Mouse (Mus musculus): ENCODE results near the gene Qprt. TPM values are rescaled to one million over a fixed set of nuclear protein-coding genes. Genes with fewer than 3 reads are reported as not detected.

The Qprt gene
- polyA plus RNA-seq (2014; fragmentation: Nextera tagmentation; extraction: Ambion mirVana): 1.8 and 2.0 TPM in 2 replicates

- no peak within 1 kb of the TSS for H3K27ac ChIP-seq (ENCODE audit: low read depth, low read length)
- H3K9ac ChIP-seq (ENCODE audit: low read length): peak within 1 kb of the TSS; percentile 44
- DNase-seq (ENCODE audit: low spot score): no peak
Measured at GRCm38 (mm10) chr7:127121911-127122270, at the start of gene Qprt. Gene Qprt (minus strand): TSS chr7:127122226.

GRCm38 (mm10) chr7:127166501-127166900 lies 44.5 kb upstream of the Qprt start:
- no peak for ATAC-seq (ENCODE audit: insufficient read depth, low FRiP score, low TSS enrichment)
- 92% methylated on average over 5 of the region's 5 CpGs for WGBS
- Histone ChIP-seq H3K27me3 (ENCODE audit: control insufficient read depth, insufficient read depth, low read length) (no peaks in the 10 kb centered on the region), H3K4me2 (ENCODE audit: low read depth) (no peak overlapping the region), H3K27ac (ENCODE audit: low read depth, low read length) (no peak overlapping the region), H3K9ac (ENCODE audit: low read length) (no peak overlapping the region), H3K4me1 (ENCODE audit: control insufficient read depth, insufficient read depth, low read length) (no peaks in the 10 kb centered on the region), H3K9me3 (ENCODE audit: control insufficient read depth, low read length) (no peaks in the 10 kb centered on the region), H3K36me3 (ENCODE audit: control insufficient read depth, insufficient read depth, low read length) (no peaks in the 10 kb centered on the region), H3K4me3 (ENCODE audit: low read depth, low read length) (no peak overlapping the region)
- DNase-seq (ENCODE audit: low spot score): no peak

More at GRCm38 (mm10) chr7:127121911-127122270, at the start of gene Qprt:
- WGBS: 7% methylated on average over 7 of the region's 7 CpGs
- Histone ChIP-seq H3K4me2 (ENCODE audit: low read depth) (peak within 1 kb of the TSS; percentile 26), H3K4me3 (ENCODE audit: low read depth, low read length) (peak within 1 kb of the TSS; percentile 13; the same call in 1 of the 2 replicates), H3K9me3 (ENCODE audit: control insufficient read depth, low read length) (no peaks in the 10 kb centered on the region), H3K4me1 (ENCODE audit: control insufficient read depth, insufficient read depth, low read length) (peaks cover 4% of the 10 kb centered on the region; the same call in 1 of the 2 replicates), H3K36me3 (ENCODE audit: control insufficient read depth, insufficient read depth, low read length) (no peaks in the 10 kb centered on the region), H3K27me3 (ENCODE audit: control insufficient read depth, insufficient read depth, low read length) (peaks cover 12% of the 10 kb centered on the region)
- ATAC-seq (ENCODE audit: insufficient read depth, low FRiP score, low TSS enrichment): no peak

GRCm38 (mm10) chr7:127165607-127166493 lies 43.8 kb upstream of the Qprt start:
- Histone ChIP-seq H3K4me1 (ENCODE audit: control insufficient read depth, insufficient read depth, low read length) (no peaks in the 10 kb centered on the region), H3K9ac (ENCODE audit: low read length) (no peak overlapping the region), H3K4me2 (ENCODE audit: low read depth) (no peak overlapping the region), H3K4me3 (ENCODE audit: low read depth, low read length) (no peak overlapping the region), H3K36me3 (ENCODE audit: control insufficient read depth, insufficient read depth, low read length) (no peaks in the 10 kb centered on the region), H3K27me3 (ENCODE audit: control insufficient read depth, insufficient read depth, low read length) (no peaks in the 10 kb centered on the region), H3K9me3 (ENCODE audit: control insufficient read depth, low read length) (no peaks in the 10 kb centered on the region), H3K27ac (ENCODE audit: low read depth, low read length) (no peak overlapping the region)
- DNase-seq (ENCODE audit: low spot score) (no peak), ATAC-seq (ENCODE audit: insufficient read depth, low FRiP score, low TSS enrichment) (no peak)
- WGBS: 90% methylated on average over 12 of the region's 12 CpGs

- Histone ChIP-seq H3K27ac (ENCODE audit: low read depth, low read length) (no peak overlapping the region), H3K36me3 (ENCODE audit: control insufficient read depth, insufficient read depth, low read length) (no peaks in the 10 kb centered on the region)
- 87% methylated on average over 4 of the region's 4 CpGs for WGBS
Measured at GRCm38 (mm10) chr7:127164002-127164401, 42.0 kb upstream of the Qprt start.

GRCm38 (mm10) chr7:127162546-127162945 lies 40.5 kb upstream of the Qprt start:
- Histone ChIP-seq H3K4me3 (ENCODE audit: low read depth, low read length) (no peak overlapping the region), H3K4me2 (ENCODE audit: low read depth) (no peak overlapping the region), H3K4me1 (ENCODE audit: control insufficient read depth, insufficient read depth, low read length) (no peaks in the 10 kb centered on the region), H3K27me3 (ENCODE audit: control insufficient read depth, insufficient read depth, low read length) (no peaks in the 10 kb centered on the region), H3K9ac (ENCODE audit: low read length) (no peak overlapping the region), H3K36me3 (ENCODE audit: control insufficient read depth, insufficient read depth, low read length) (no peaks in the 10 kb centered on the region), H3K27ac (ENCODE audit: low read depth, low read length) (no peak overlapping the region), H3K9me3 (ENCODE audit: control insufficient read depth, low read length) (no peaks in the 10 kb centered on the region)
- WGBS: 80% methylated on average over 5 of the region's 5 CpGs
- DNase-seq (ENCODE audit: low spot score) (no peak), ATAC-seq (ENCODE audit: insufficient read depth, low FRiP score, low TSS enrichment) (no peak)

More at GRCm38 (mm10) chr7:127164002-127164401, 42.0 kb upstream of the Qprt start:
- Histone ChIP-seq H3K9me3 (ENCODE audit: control insufficient read depth, low read length) (no peaks in the 10 kb centered on the region), H3K4me3 (ENCODE audit: low read depth, low read length) (no peak overlapping the region), H3K9ac (ENCODE audit: low read length) (no peak overlapping the region), H3K4me1 (ENCODE audit: control insufficient read depth, insufficient read depth, low read length) (no peaks in the 10 kb centered on the region), H3K4me2 (ENCODE audit: low read depth) (no peak overlapping the region), H3K27me3 (ENCODE audit: control insufficient read depth, insufficient read depth, low read length) (no peaks in the 10 kb centered on the region)
- ATAC-seq (ENCODE audit: insufficient read depth, low FRiP score, low TSS enrichment): no peak
- no peak for DNase-seq (ENCODE audit: low spot score)

- 88% methylated on average over 4 of the region's 4 CpGs for WGBS
- no peak overlapping the region for H3K4me3 ChIP-seq (ENCODE audit: low read depth, low read length)
- no peak overlapping the region for H3K9ac ChIP-seq (ENCODE audit: low read length)
- H3K36me3 ChIP-seq (ENCODE audit: control insufficient read depth, insufficient read depth, low read length): no peaks in the 10 kb centered on the region
- H3K27me3 ChIP-seq (ENCODE audit: control insufficient read depth, insufficient read depth, low read length): no peaks in the 10 kb centered on the region
- no peaks in the 10 kb centered on the region for H3K9me3 ChIP-seq (ENCODE audit: control insufficient read depth, low read length)
- ATAC-seq (ENCODE audit: insufficient read depth, low FRiP score, low TSS enrichment) (no peak), DNase-seq (ENCODE audit: low spot score) (no peak)
- no peak overlapping the region for H3K27ac ChIP-seq (ENCODE audit: low read depth, low read length)
- no peaks in the 10 kb centered on the region for H3K4me1 ChIP-seq (ENCODE audit: control insufficient read depth, insufficient read depth, low read length)
- no peak overlapping the region for H3K4me2 ChIP-seq (ENCODE audit: low read depth)
Measured at GRCm38 (mm10) chr7:127157548-127157947, 35.5 kb upstream of the Qprt start.

- ATAC-seq (ENCODE audit: insufficient read depth, low FRiP score, low TSS enrichment) (no peak), DNase-seq (ENCODE audit: low spot score) (no peak)
- no peaks in the 10 kb centered on the region for H3K4me1 ChIP-seq (ENCODE audit: control insufficient read depth, insufficient read depth, low read length)
- WGBS: 92% methylated on average over 3 of the region's 3 CpGs
- no peak overlapping the region for H3K9ac ChIP-seq (ENCODE audit: low read length)
- H3K9me3 ChIP-seq (ENCODE audit: control insufficient read depth, low read length): no peaks in the 10 kb centered on the region
- H3K27ac ChIP-seq (ENCODE audit: low read depth, low read length): no peak overlapping the region
- H3K4me2 ChIP-seq (ENCODE audit: low read depth): no peak overlapping the region
- no peaks in the 10 kb centered on the region for H3K36me3 ChIP-seq (ENCODE audit: control insufficient read depth, insufficient read depth, low read length)
- H3K27me3 ChIP-seq (ENCODE audit: control insufficient read depth, insufficient read depth, low read length): no peaks in the 10 kb centered on the region
- no peak overlapping the region for H3K4me3 ChIP-seq (ENCODE audit: low read depth, low read length)
Measured at GRCm38 (mm10) chr7:127153477-127153876, 31.5 kb upstream of the Qprt start.

- Histone ChIP-seq H3K36me3 (ENCODE audit: control insufficient read depth, insufficient read depth, low read length) (no peaks in the 10 kb centered on the region), H3K4me1 (ENCODE audit: control insufficient read depth, insufficient read depth, low read length) (no peaks in the 10 kb centered on the region), H3K9ac (ENCODE audit: low read length) (no peak overlapping the region), H3K4me2 (ENCODE audit: low read depth) (no peak overlapping the region), H3K27me3 (ENCODE audit: control insufficient read depth, insufficient read depth, low read length) (no peaks in the 10 kb centered on the region), H3K4me3 (ENCODE audit: low read depth, low read length) (no peak overlapping the region), H3K27ac (ENCODE audit: low read depth, low read length) (no peak overlapping the region), H3K9me3 (ENCODE audit: control insufficient read depth, low read length) (no peaks in the 10 kb centered on the region)
- WGBS: 89% methylated on average over 6 of the region's 6 CpGs
- ATAC-seq (ENCODE audit: insufficient read depth, low FRiP score, low TSS enrichment): no peak
- DNase-seq (ENCODE audit: low spot score): no peak
Measured at GRCm38 (mm10) chr7:127152464-127152863, 30.4 kb upstream of the Qprt start.

- H3K9ac ChIP-seq (ENCODE audit: low read length): no peak overlapping the region
- ATAC-seq (ENCODE audit: insufficient read depth, low FRiP score, low TSS enrichment) (no peak), DNase-seq (ENCODE audit: low spot score) (no peak)
- no peaks in the 10 kb centered on the region for H3K36me3 ChIP-seq (ENCODE audit: control insufficient read depth, insufficient read depth, low read length)
- H3K4me2 ChIP-seq (ENCODE audit: low read depth): no peak overlapping the region
- no peaks in the 10 kb centered on the region for H3K9me3 ChIP-seq (ENCODE audit: control insufficient read depth, low read length)
- H3K4me1 ChIP-seq (ENCODE audit: control insufficient read depth, insufficient read depth, low read length): no peaks in the 10 kb centered on the region
- H3K4me3 ChIP-seq (ENCODE audit: low read depth, low read length): no peak overlapping the region
- 70% methylated on average over 3 of the region's 3 CpGs for WGBS
- no peak overlapping the region for H3K27ac ChIP-seq (ENCODE audit: low read depth, low read length)
- H3K27me3 ChIP-seq (ENCODE audit: control insufficient read depth, insufficient read depth, low read length): no peaks in the 10 kb centered on the region
Measured at GRCm38 (mm10) chr7:127147901-127148300, 25.9 kb upstream of the Qprt start.

Data from neural tube, embryonic 11.5 days (tissue).